Mouse (Mus musculus) stomach, embryonic 16.5 days (tissue): ENCODE measurements around the gene Amn1. TPM values are rescaled to one million over a fixed set of nuclear protein-coding genes. Genes with fewer than 3 reads are reported as not detected.
"Not testable (repeated sequence)": the region's sequence is repeated elsewhere in the genome, so short reads cannot be mapped to it uniquely, and the experiment has no call there.

Experiments
- ATAC-seq: fragments of 200-750 bp; cut with Nextera tagmentation; 2 replicates; pipeline ENCODE4 v1.8.0; 2017; ENCODE audit warnings: moderate number of reproducible peaks, moderate TSS enrichment; ENCODE audit not compliant: insufficient read depth, low FRiP score
- H3K27ac ChIP-seq: fragments of 300-500 bp; sonication (generic); 2 replicates; pipeline ENCODE4 v1.5.1; 2014; ENCODE audit warnings: low read length
- H3K27me3 ChIP-seq: fragments of 300-500 bp; sonication (generic); 2 replicates; pipeline ENCODE4 v1.6.1; 2014; ENCODE audit warnings: low read length, control low read depth, mixed read lengths; ENCODE audit not compliant: control insufficient read depth, insufficient read depth
- H3K36me3 ChIP-seq: fragments of 300-500 bp; sonication (generic); 2 replicates; pipeline ENCODE4 v1.6.1; 2014; ENCODE audit warnings: low read length; ENCODE audit not compliant: control insufficient read depth, insufficient read depth
- H3K4me1 ChIP-seq: fragments of 300-500 bp; sonication (generic); 2 replicates; pipeline ENCODE4 v1.6.1; 2014; ENCODE audit warnings: low read length, control low read depth, mixed read lengths; ENCODE audit not compliant: control insufficient read depth, insufficient read depth
- H3K4me2 ChIP-seq: fragments of 300-500 bp; sonication (generic); 2 replicates; pipeline ENCODE4 v1.6.1; 2014; ENCODE audit warnings: low read depth, low read length, mixed read lengths
- H3K4me3 ChIP-seq: fragments of 300-500 bp; sonication (generic); replicated peaks from 2 replicates; pipeline ENCODE4 v1.5.1; 2014; ENCODE audit warnings: mild to moderate bottlenecking, low read length
- H3K9ac ChIP-seq: fragments of 300-500 bp; sonication (generic); 2 replicates; pipeline ENCODE4 v1.6.1; 2014; ENCODE audit warnings: low read length
- H3K9me3 ChIP-seq: fragments of 300-500 bp; sonication (generic); replicated peaks from 2 replicates; pipeline ENCODE4 v1.6.1; 2016; ENCODE audit warnings: low read length, control low read depth; ENCODE audit not compliant: control insufficient read depth
- WGBS: fragments of 180-500 bp; shearing (Covaris S2); extraction: QIAGEN DNeasy Blood & Tissue Kit; methylation state at CpG from one replicate; pipeline ENCODE4 v1.1.7; 2014; 5-methylcytosine and 5-hydroxymethylcytosine counted together
- polyA plus RNA-seq: library from polyadenylated mRNA; unstranded; fragments of >200 nt; fragmentation: Nextera tagmentation; extraction: Ambion mirVana; gene quantifications from 2 replicates; pipeline ENCODE4 v1.2.1, GENCODE M21; 2015

Amn1 gene
- polyA plus RNA-seq, 1 experiment from 2014 or later: 24.1 TPM

- ATAC-seq: no peak
- Histone ChIP-seq H3K36me3 (peaks cover 21% of the 10 kb centered on the region), H3K9me3 (no peaks in the 10 kb centered on the region), H3K4me3 (no peak overlapping the region), H3K27ac (no peak overlapping the region), H3K4me1 (no peaks in the 10 kb centered on the region), H3K9ac (no peak overlapping the region), H3K4me2 (no peak overlapping the region), H3K27me3 (no peaks in the 10 kb centered on the region)
- WGBS: 89% methylated on average over 1 of the region's 1 CpGs
These were observed 20.8 kb downstream of the Amn1 start for GRCm38 (mm10) chr6:149167672-149168071.

DNA sequence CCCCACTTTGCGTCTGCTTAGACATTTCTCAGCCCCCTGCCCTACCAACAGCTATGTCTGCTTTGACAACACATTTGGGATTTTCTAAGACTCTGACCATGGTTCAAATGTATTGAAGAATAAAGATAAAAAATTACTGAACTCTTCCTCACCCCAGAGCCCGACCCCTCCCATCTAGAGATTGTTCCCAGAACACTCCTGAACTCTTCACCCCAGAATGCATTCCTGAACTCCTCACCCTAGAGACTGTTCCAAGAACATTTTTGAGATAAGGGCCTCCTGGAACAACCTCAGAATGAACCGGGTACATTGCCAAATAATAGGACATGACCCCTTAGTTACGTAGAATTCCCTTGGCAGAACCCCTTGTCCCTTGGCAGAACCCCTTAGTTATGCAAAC is 21.5 kb downstream of the Amn1 start:
- H3K9ac ChIP-seq, H3K4me2 ChIP-seq, H3K27ac ChIP-seq, H3K4me1 ChIP-seq, H3K27me3 ChIP-seq, H3K4me3 ChIP-seq, H3K9me3 ChIP-seq, ATAC-seq: not testable (repeated sequence)
- WGBS: 62% methylated on average over 3 of the region's 4 CpGs
- H3K36me3 ChIP-seq: peaks cover 23% of the 10 kb centered on the region

DNA sequence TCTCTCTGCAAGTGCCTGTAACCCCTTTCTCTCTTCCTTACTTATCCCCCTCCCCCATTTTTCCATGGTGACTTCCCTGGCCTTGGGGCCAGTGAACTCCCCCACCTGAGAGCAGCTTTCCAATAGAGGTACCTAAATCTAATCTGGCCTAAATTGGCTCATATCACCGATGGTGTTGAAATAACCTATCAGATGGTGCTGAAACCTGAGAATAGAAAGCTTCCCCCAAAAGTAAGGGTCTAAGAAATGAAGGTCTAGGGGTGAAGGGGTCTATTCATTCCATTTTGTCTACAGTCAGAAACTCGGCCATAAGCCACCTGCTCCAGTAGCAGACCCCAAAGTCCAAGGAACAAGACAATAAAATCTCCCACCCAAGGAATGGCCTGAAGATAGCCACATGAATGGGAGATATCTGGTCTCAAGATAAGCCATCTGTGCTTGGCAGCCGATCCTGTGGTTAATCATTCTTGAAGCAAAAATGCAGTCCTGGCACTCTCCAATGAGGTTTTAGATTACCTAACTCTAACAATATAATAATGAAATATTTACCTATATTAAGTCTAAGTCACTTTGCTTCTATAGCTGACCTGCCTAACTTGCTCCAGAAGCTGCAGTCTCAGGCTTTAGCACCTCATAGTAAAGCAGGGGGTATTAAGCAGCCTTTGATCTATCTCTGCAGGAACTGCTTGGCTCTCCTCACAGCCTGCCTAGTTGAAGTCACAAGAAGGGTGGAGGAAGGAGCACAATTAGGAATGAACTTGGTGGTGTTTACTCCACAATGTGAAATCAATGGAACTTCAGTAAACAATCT is 33.3 kb downstream of the Amn1 start:
- ATAC-seq: peak; percentile 54; the same call in 1 of the 2 replicates
- H3K9me3 ChIP-seq: no peaks in the 10 kb centered on the region
- no peaks in the 10 kb centered on the region for H3K36me3 ChIP-seq
- peak overlapping the region; percentile 65 for H3K27ac ChIP-seq
- no peak overlapping the region for H3K4me2 ChIP-seq
- no peak overlapping the region for H3K9ac ChIP-seq
- H3K4me1 ChIP-seq: peaks cover 12% of the 10 kb centered on the region
- 29% methylated on average over 3 of the region's 3 CpGs for WGBS
- no peaks in the 10 kb centered on the region for H3K27me3 ChIP-seq
- H3K4me3 ChIP-seq: no peak overlapping the region

DNA sequence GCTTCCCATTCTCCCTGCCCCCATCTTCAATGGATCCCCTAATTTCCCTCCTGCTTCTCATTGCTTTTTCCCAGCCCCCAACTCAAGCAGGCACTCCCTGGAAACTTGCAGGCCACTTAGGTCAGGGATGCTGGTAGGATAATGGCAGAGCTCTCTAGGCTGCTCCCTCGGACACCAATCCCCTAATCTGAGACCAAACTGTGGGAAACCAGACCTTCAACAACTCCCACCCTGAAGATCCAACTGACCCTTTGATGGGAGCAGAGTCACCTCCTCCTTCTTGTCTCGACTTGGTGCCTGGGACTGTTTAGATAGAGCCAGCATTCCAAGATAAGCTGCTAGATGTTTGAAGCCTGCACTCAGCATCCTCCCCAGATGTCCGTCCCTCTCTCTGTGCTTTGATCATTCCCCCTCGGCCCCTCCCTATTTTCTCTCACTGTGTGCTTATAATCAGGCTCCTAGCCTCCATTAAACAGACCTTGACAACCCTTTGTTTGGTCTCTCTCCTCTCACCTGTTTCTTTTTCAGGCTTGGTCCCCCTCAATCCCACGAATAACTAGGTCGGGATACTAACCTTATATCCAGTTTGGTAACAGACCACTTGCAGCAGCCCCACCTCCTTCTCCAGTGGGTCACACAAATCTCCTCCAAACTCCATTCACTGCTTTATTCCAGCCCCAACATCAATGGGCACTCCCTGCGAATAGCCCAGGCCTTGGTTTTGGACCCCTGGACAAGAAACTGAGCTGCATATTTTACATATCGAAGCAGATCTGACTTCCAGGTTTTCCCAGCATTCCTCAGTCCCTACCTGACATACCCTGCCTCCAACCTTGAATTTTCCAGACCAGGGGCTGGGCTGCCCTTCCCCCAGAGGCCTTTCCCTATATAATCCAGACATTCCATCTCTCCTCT is 34.1 kb downstream of the Amn1 start:
- H3K9me3 ChIP-seq: no peaks in the 10 kb centered on the region
- 17% methylated on average over 8 of the region's 8 CpGs for WGBS
- H3K4me1 ChIP-seq: peaks cover 12% of the 10 kb centered on the region
- H3K27me3 ChIP-seq: no peaks in the 10 kb centered on the region
- H3K4me3 ChIP-seq: no peak overlapping the region
- H3K4me2 ChIP-seq: no peak overlapping the region
- H3K27ac ChIP-seq: peak overlapping the region; percentile 65
- ATAC-seq: peak; percentile 18; the same call in 1 of the 2 replicates
- H3K9ac ChIP-seq: no peak overlapping the region
- no peaks in the 10 kb centered on the region for H3K36me3 ChIP-seq

- Histone ChIP-seq H3K9me3 (no peaks in the 10 kb centered on the region), H3K36me3 (no peaks in the 10 kb centered on the region), H3K27ac (peak overlapping the region; percentile 60), H3K4me3 (no peak overlapping the region), H3K9ac (no peak overlapping the region), H3K4me1 (peaks cover 12% of the 10 kb centered on the region), H3K4me2 (no peak overlapping the region), H3K27me3 (no peaks in the 10 kb centered on the region)
- ATAC-seq: no peak
- WGBS: 36% methylated on average over 6 of the region's 6 CpGs
These were observed 34.9 kb downstream of the Amn1 start for GRCm38 (mm10) chr6:149153473-149154115.

- H3K27me3 ChIP-seq: no peaks in the 10 kb centered on the region
- ATAC-seq: no peak
- 85% methylated on average over 2 of the region's 2 CpGs for WGBS
- H3K9me3 ChIP-seq: no peaks in the 10 kb centered on the region
- no peak overlapping the region for H3K27ac ChIP-seq
- no peaks in the 10 kb centered on the region for H3K36me3 ChIP-seq
- H3K4me1 ChIP-seq: peaks cover 12% of the 10 kb centered on the region
- H3K4me2 ChIP-seq: no peak overlapping the region
- H3K9ac ChIP-seq: no peak overlapping the region
- no peak overlapping the region for H3K4me3 ChIP-seq
These were observed 36.4 kb downstream of the Amn1 start for GRCm38 (mm10) chr6:149152119-149152518.

GRCm38 (mm10) chr6:149148436-149149229 is 39.9 kb downstream of the Amn1 start:
- H3K9me3 ChIP-seq: 0 out of 2 replicates have a peak, but pooled peaks cover 3% of the 10 kb centered on the region
- H3K4me2 ChIP-seq: no peak overlapping the region
- H3K27ac ChIP-seq: peak overlapping the region; percentile 28
- no peak overlapping the region for H3K9ac ChIP-seq
- no peaks in the 10 kb centered on the region for H3K27me3 ChIP-seq
- ATAC-seq: peak; percentile 92
- WGBS: 51% methylated on average over 7 of the region's 7 CpGs
- 0 out of 2 replicates have a peak, but pooled peaks cover 11% of the 10 kb centered on the region for H3K36me3 ChIP-seq
- no peak overlapping the region for H3K4me3 ChIP-seq
- no peaks in the 10 kb centered on the region for H3K4me1 ChIP-seq

DNA sequence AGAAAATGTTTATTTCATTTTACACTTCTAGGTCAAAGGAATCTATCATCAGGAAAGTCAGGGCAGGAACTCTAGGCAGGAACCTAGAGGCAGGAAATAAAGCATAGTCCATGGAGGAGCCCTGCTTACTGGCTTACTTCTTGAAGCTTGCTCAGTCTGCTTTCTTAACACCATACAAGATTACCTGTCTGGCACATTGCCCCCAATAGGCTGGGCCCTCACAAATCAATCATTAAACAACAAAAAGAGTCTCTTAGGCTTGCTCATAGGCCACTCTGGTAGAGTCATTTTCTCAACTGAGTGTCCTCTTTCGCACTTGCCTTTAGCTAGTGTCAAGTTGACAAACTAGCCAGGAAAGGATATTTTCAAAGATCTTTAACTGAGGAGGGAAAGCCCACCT is 43.4 kb downstream of the Amn1 start:
- H3K27ac ChIP-seq: no peak overlapping the region
- no peaks in the 10 kb centered on the region for H3K27me3 ChIP-seq
- H3K4me1 ChIP-seq: peaks cover 8% of the 10 kb centered on the region
- H3K4me3 ChIP-seq: no peak overlapping the region
- 97% methylated on average over 1 of the region's 1 CpGs for WGBS
- no peak overlapping the region for H3K4me2 ChIP-seq
- no peak overlapping the region for H3K9ac ChIP-seq
- ATAC-seq: no peak
- peaks cover 16% of the 10 kb centered on the region for H3K36me3 ChIP-seq
- 0 out of 2 replicates have a peak, but pooled peaks cover 3% of the 10 kb centered on the region for H3K9me3 ChIP-seq
